Mouse (Mus musculus) embryonic facial prominence, embryonic 10.5 days (tissue): ENCODE measurements around the gene Zswim5. TPM values are rescaled to one million over a fixed set of nuclear protein-coding genes. Genes with fewer than 3 reads are reported as not detected.

Source experiments
- DNase-seq: peaks from one replicate; pipeline ENCODE4 v3.0.0-alpha.2; 2017; ENCODE audit warnings: low spot score
- H3K27ac ChIP-seq: fragments of 300-500 bp; sonication (generic); replicated peaks from 2 replicates; pipeline ENCODE4 v1.5.1; 2016; ENCODE audit warnings: mild to moderate bottlenecking
- H3K27me3 ChIP-seq: fragments of 300-500 bp; sonication (generic); replicated peaks from 2 replicates; pipeline ENCODE4 v1.6.1; 2016; ENCODE audit warnings: low read depth, mild to moderate bottlenecking; ENCODE audit not compliant: poor library complexity, severe bottlenecking
- H3K36me3 ChIP-seq: fragments of 300-500 bp; sonication (generic); replicated peaks from 2 replicates; pipeline ENCODE4 v1.6.1; 2016; ENCODE audit warnings: mild to moderate bottlenecking, moderate library complexity
- H3K4me1 ChIP-seq: fragments of 300-500 bp; sonication (generic); 2 replicates; pipeline ENCODE4 v1.6.1; 2016
- H3K4me3 ChIP-seq: fragments of 300-500 bp; sonication (generic); 2 replicates; pipeline ENCODE4 v1.5.1; 2016; ENCODE audit warnings: mild to moderate bottlenecking, moderate library complexity
- H3K9me3 ChIP-seq: fragments of 300-500 bp; sonication (generic); 2 replicates; pipeline ENCODE4 v1.6.1; 2016; ENCODE audit warnings: mild to moderate bottlenecking
- WGBS: fragments of 180-500 bp; shearing (Covaris S2); methylation state at CpG from one replicate; pipeline ENCODE4 v1.1.7; 2016; 5-methylcytosine and 5-hydroxymethylcytosine counted together
- polyA plus RNA-seq: library from polyadenylated mRNA; unstranded; fragments of >200 nt; fragmentation: Nextera tagmentation; extraction: Ambion mirVana; gene quantifications from 2 replicates; pipeline ENCODE4 v1.2.1, GENCODE M21; 2016

The Zswim5 gene
- polyA plus RNA-seq, 1 experiment from 2014 or later: 2.7 TPM

- no peaks in the 10 kb centered on the region for H3K9me3 ChIP-seq
- peaks cover 36% of the 10 kb centered on the region for H3K36me3 ChIP-seq
- H3K4me3 ChIP-seq: peak overlapping the region; percentile 82
- peaks cover 33% of the 10 kb centered on the region for H3K4me1 ChIP-seq
- whole genome bisulfite sequencing: under 1% methylated on average over 16 of the region's 16 CpGs
- DNase-seq: peak; percentile 63
- peak overlapping the region; percentile 75 for H3K27ac ChIP-seq
- H3K27me3 ChIP-seq: peaks cover 11% of the 10 kb centered on the region
Measured at GRCm38 (mm10) chr4:116995798-116996135, 118.6 kb downstream of the Zswim5 start.

- peaks cover 16% of the 10 kb centered on the region for H3K27me3 ChIP-seq
- H3K4me1 ChIP-seq: peaks cover 28% of the 10 kb centered on the region
- no peak overlapping the region for H3K27ac ChIP-seq
- no peak for DNase-seq
- no peaks in the 10 kb centered on the region for H3K9me3 ChIP-seq
- peaks cover 44% of the 10 kb centered on the region for H3K36me3 ChIP-seq
- 87% methylated on average over 17 of the region's 17 CpGs for WGBS
- H3K4me3 ChIP-seq: no peak overlapping the region
Measured at GRCm38 (mm10) chr4:116999513-117000154, 122.5 kb downstream of the Zswim5 start.

- Histone ChIP-seq H3K27me3 (0 out of 2 replicates have a peak, but pooled peaks cover 6% of the 10 kb centered on the region), H3K27ac (no peak overlapping the region), H3K4me1 (peaks cover 12% of the 10 kb centered on the region), H3K9me3 (no peaks in the 10 kb centered on the region), H3K36me3 (peaks cover 44% of the 10 kb centered on the region), H3K4me3 (no peak overlapping the region)
- DNase-seq: no peak
- 89% methylated on average over 16 of the region's 16 CpGs for WGBS
Measured at GRCm38 (mm10) chr4:117001957-117002356, 124.8 kb downstream of the Zswim5 start.

GRCm38 (mm10) chr4:117002543-117003521 is 125.7 kb downstream of the Zswim5 start:
- H3K36me3 ChIP-seq: peaks cover 44% of the 10 kb centered on the region
- peaks cover 12% of the 10 kb centered on the region for H3K4me1 ChIP-seq
- H3K4me3 ChIP-seq: no peak overlapping the region; the same call in 1 of the 2 replicates
- no peak overlapping the region; the same call in 1 of the 2 replicates for H3K27ac ChIP-seq
- H3K9me3 ChIP-seq: no peaks in the 10 kb centered on the region
- DNase-seq: peak; percentile 72
- 56% methylated on average over 38 of the region's 38 CpGs for WGBS
- 0 out of 2 replicates have a peak, but pooled peaks cover 5% of the 10 kb centered on the region for H3K27me3 ChIP-seq

GRCm38 (mm10) chr4:117004649-117005048 is 127.5 kb downstream of the Zswim5 start:
- Histone ChIP-seq H3K36me3 (peaks cover 30% of the 10 kb centered on the region), H3K9me3 (no peaks in the 10 kb centered on the region), H3K4me1 (peaks cover 12% of the 10 kb centered on the region), H3K4me3 (no peak overlapping the region), H3K27me3 (0 out of 2 replicates have a peak, but pooled peaks cover 5% of the 10 kb centered on the region), H3K27ac (no peak overlapping the region)
- 81% methylated on average over 4 of the region's 4 CpGs for WGBS
- DNase-seq: no peak

GRCm38 (mm10) chr4:117005611-117006400 is 128.6 kb downstream of the Zswim5 start:
- Histone ChIP-seq H3K36me3 (peaks cover 19% of the 10 kb centered on the region), H3K27me3 (0 out of 2 replicates have a peak, but pooled peaks cover 5% of the 10 kb centered on the region), H3K27ac (no peak overlapping the region), H3K4me3 (no peak overlapping the region), H3K9me3 (no peaks in the 10 kb centered on the region), H3K4me1 (peaks cover 12% of the 10 kb centered on the region)
- DNase-seq: no peak
- 75% methylated on average over 7 of the region's 7 CpGs for WGBS

- no peaks in the 10 kb centered on the region for H3K9me3 ChIP-seq
- H3K27ac ChIP-seq: no peak overlapping the region
- H3K27me3 ChIP-seq: 0 out of 2 replicates have a peak, but pooled peaks cover 2% of the 10 kb centered on the region
- H3K36me3 ChIP-seq: peaks cover 14% of the 10 kb centered on the region
- 73% methylated on average over 3 of the region's 3 CpGs for WGBS
- H3K4me3 ChIP-seq: no peak overlapping the region
- DNase-seq: no peak
- peaks cover 12% of the 10 kb centered on the region for H3K4me1 ChIP-seq
Measured at GRCm38 (mm10) chr4:117007058-117007457, 129.9 kb downstream of the Zswim5 start.

- no peaks in the 10 kb centered on the region for H3K27me3 ChIP-seq
- H3K4me3 ChIP-seq: no peak overlapping the region
- no peak for DNase-seq
- 83% methylated on average over 5 of the region's 5 CpGs for WGBS
- no peak overlapping the region for H3K27ac ChIP-seq
- no peaks in the 10 kb centered on the region for H3K9me3 ChIP-seq
- H3K36me3 ChIP-seq: no peaks in the 10 kb centered on the region
- no peaks in the 10 kb centered on the region for H3K4me1 ChIP-seq
Measured at GRCm38 (mm10) chr4:117010231-117010630, 133.1 kb downstream of the Zswim5 start.

- 86% methylated on average over 6 of the region's 6 CpGs for WGBS
- Histone ChIP-seq H3K36me3 (no peaks in the 10 kb centered on the region), H3K4me1 (no peaks in the 10 kb centered on the region), H3K27ac (no peak overlapping the region), H3K9me3 (no peaks in the 10 kb centered on the region), H3K27me3 (no peaks in the 10 kb centered on the region), H3K4me3 (no peak overlapping the region)
- no peak for DNase-seq
Measured at GRCm38 (mm10) chr4:117013596-117013995, 136.4 kb downstream of the Zswim5 start.

GRCm38 (mm10) chr4:117014901-117015415 is 137.8 kb downstream of the Zswim5 start:
- Histone ChIP-seq H3K4me3 (no peak overlapping the region), H3K27me3 (no peaks in the 10 kb centered on the region), H3K36me3 (no peaks in the 10 kb centered on the region), H3K9me3 (no peaks in the 10 kb centered on the region), H3K27ac (no peak overlapping the region), H3K4me1 (peaks cover 4% of the 10 kb centered on the region)
- WGBS: 67% methylated on average over 4 of the region's 4 CpGs
- DNase-seq: no peak

- Histone ChIP-seq H3K27ac (no peak overlapping the region), H3K27me3 (no peaks in the 10 kb centered on the region), H3K36me3 (peaks cover 12% of the 10 kb centered on the region), H3K4me1 (peaks cover 11% of the 10 kb centered on the region), H3K9me3 (no peaks in the 10 kb centered on the region), H3K4me3 (no peak overlapping the region)
- WGBS: 92% methylated on average over 2 of the region's 2 CpGs
- no peak for DNase-seq
Measured at GRCm38 (mm10) chr4:117017738-117018137, 140.6 kb downstream of the Zswim5 start.

GRCm38 (mm10) chr4:117018327-117018726 is 141.2 kb downstream of the Zswim5 start:
- H3K4me3 ChIP-seq: no peak overlapping the region
- WGBS: 84% methylated on average over 7 of the region's 7 CpGs
- H3K27ac ChIP-seq: no peak overlapping the region
- peaks cover 18% of the 10 kb centered on the region for H3K36me3 ChIP-seq
- no peaks in the 10 kb centered on the region for H3K9me3 ChIP-seq
- H3K27me3 ChIP-seq: no peaks in the 10 kb centered on the region
- no peak for DNase-seq
- peaks cover 11% of the 10 kb centered on the region for H3K4me1 ChIP-seq
